Mouse (Mus musculus): ENCODE measurements around the gene F5. TPM values are rescaled to one million over a fixed set of nuclear protein-coding genes. Genes with fewer than 3 reads are reported as not detected.
A peak's percentile ranks its signal among the peaks of the same experiment; 100 is the strongest.

Gene F5
- polyA plus RNA-seq, 1 experiment from 2014 or later: 0.43 TPM

GRCm38 (mm10) chr1:164134101-164134500, 17.5 kb upstream of the F5 start:
- 68% methylated on average over 6 of the region's 6 CpGs for WGBS
- H3K4me3 ChIP-seq (replicated peaks): no peak overlapping the region
- H3K27ac ChIP-seq: no peak overlapping the region
- no peaks in the 10 kb centered on the region for H3K9me3 ChIP-seq
- no peak overlapping the region for H3K9ac ChIP-seq
- no peak for ATAC-seq
- H3K4me1 ChIP-seq (replicated peaks): no peaks in the 10 kb centered on the region
- no peak overlapping the region for H3K4me2 ChIP-seq (replicated peaks)
- no peaks in the 10 kb centered on the region for H3K27me3 ChIP-seq (replicated peaks)
- no peaks in the 10 kb centered on the region for H3K36me3 ChIP-seq

DNA sequence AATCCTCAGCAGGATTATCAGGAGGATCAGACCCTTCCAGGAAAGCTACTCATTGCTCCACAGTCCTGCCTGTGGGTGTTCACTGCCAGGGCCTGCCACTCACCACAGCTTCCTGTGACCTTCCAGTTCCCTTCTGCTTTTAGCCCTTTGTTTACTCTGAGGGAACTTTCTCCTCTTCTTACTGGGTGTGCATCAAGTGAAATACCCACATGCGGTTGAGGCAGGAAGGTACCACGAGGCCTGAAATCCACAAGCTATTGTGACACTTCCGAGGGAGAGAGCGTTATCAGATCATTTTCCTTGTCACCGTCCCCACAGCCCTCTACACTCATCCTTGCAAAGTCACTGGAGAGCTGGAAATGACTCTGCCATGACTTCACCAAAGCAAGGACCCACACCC, 16.3 kb upstream of the F5 start:
- no peaks in the 10 kb centered on the region for H3K36me3 ChIP-seq
- H3K4me3 ChIP-seq (replicated peaks): no peak overlapping the region
- no peak overlapping the region for H3K4me2 ChIP-seq (replicated peaks)
- no peaks in the 10 kb centered on the region for H3K4me1 ChIP-seq (replicated peaks)
- no peak overlapping the region for H3K9ac ChIP-seq
- H3K9me3 ChIP-seq: no peaks in the 10 kb centered on the region
- H3K27ac ChIP-seq: no peak overlapping the region
- 55% methylated on average over 5 of the region's 5 CpGs for WGBS
- ATAC-seq: no peak
- H3K27me3 ChIP-seq (replicated peaks): no peaks in the 10 kb centered on the region

DNA sequence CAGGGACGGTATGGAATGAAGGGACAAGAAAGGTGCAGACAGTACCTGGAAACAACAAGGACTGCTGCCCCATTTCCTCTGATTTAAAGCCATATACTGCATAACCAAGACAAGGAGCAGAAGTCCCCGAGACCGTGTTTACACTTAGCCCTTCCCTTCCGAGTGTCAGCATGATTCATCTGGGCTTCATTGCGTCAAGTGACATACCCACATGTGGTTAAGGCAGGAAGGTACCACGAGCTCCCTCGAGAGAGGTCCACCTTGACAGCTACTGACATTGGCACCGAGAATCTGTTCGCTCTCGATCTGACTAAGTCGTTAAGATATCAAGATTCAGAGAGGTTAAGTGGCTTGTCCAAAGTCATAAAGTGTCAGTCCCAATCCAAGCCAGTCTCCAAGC, 15.7 kb upstream of the F5 start:
- Histone ChIP-seq H3K4me2 (replicated peaks) (no peak overlapping the region), H3K4me1 (replicated peaks) (no peaks in the 10 kb centered on the region), H3K9me3 (no peaks in the 10 kb centered on the region), H3K36me3 (no peaks in the 10 kb centered on the region), H3K27ac (no peak overlapping the region), H3K27me3 (replicated peaks) (no peaks in the 10 kb centered on the region), H3K4me3 (replicated peaks) (no peak overlapping the region), H3K9ac (no peak overlapping the region)
- ATAC-seq: peak; percentile 43
- 31% methylated on average over 11 of the region's 11 CpGs for whole genome bisulfite sequencing

DNA sequence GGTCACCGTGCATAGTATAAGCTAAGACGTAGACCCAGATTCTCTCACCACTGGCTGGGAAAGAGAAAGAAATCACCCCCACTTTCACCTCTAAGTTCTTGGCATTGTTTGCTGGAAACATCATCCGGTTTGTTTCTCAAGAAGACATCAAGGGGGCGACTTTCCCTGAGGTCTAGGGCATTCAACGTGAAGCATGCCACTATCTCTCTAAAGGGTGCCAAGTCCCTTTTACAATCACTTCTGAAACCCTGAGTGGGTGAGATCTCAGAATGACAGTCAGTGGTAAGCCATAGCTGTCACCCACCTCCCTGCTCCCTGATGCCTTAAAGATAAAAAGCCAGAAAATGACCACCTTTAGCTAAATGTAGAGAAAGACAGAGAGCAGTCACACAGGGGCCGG, 15.0 kb upstream of the F5 start:
- Histone ChIP-seq H3K27me3 (replicated peaks) (no peaks in the 10 kb centered on the region), H3K4me2 (replicated peaks) (no peak overlapping the region)

GRCm38 (mm10) chr1:164138365-164139130, 13.1 kb upstream of the F5 start:
- ATAC-seq: peak; percentile 82
- H3K4me2 ChIP-seq (replicated peaks): no peak overlapping the region
- 6% methylated on average over 5 of the region's 5 CpGs for WGBS

More for the DNA sequence above, 15.0 kb upstream of the F5 start:
- Histone ChIP-seq H3K9ac (no peak overlapping the region), H3K27ac (no peak overlapping the region), H3K4me3 (replicated peaks) (no peak overlapping the region), H3K36me3 (no peaks in the 10 kb centered on the region), H3K9me3 (no peaks in the 10 kb centered on the region), H3K4me1 (replicated peaks) (no peaks in the 10 kb centered on the region)
- 68% methylated on average over 6 of the region's 6 CpGs for WGBS
- no peak for ATAC-seq

DNA sequence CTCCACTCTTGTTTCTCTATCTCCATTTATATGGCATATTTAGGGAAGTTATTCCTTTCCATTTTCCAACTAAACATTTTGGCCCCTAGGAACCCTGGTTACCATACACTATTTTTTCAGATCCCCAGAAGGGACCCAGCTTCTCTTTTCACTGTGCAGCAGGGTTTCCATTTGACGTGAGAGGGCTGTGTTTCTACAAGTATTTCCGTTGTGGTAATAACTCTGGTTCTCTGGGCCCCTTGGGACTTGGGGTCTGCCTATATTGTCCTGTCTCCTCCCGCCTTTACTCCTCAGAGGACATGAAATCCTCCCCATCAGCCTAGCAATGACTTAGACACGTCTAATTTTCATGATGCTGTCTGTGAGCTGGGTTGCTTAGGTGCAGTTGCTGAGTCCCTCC, 12.2 kb upstream of the F5 start:
- Histone ChIP-seq H3K9me3 (no peaks in the 10 kb centered on the region), H3K36me3 (no peaks in the 10 kb centered on the region), H3K4me1 (replicated peaks) (no peaks in the 10 kb centered on the region), H3K27ac (no peak overlapping the region), H3K27me3 (replicated peaks) (no peaks in the 10 kb centered on the region), H3K9ac (no peak overlapping the region), H3K4me2 (replicated peaks) (no peak overlapping the region), H3K4me3 (replicated peaks) (no peak overlapping the region)
- no peak for ATAC-seq
- WGBS: 68% methylated on average over 4 of the region's 4 CpGs

More at GRCm38 (mm10) chr1:164138365-164139130, 13.1 kb upstream of the F5 start:
- H3K36me3 ChIP-seq: no peaks in the 10 kb centered on the region
- H3K9ac ChIP-seq: no peak overlapping the region
- no peaks in the 10 kb centered on the region for H3K9me3 ChIP-seq
- H3K27ac ChIP-seq: no peak overlapping the region
- no peak overlapping the region for H3K4me3 ChIP-seq (replicated peaks)
- no peaks in the 10 kb centered on the region for H3K4me1 ChIP-seq (replicated peaks)
- H3K27me3 ChIP-seq (replicated peaks): no peaks in the 10 kb centered on the region

DNA sequence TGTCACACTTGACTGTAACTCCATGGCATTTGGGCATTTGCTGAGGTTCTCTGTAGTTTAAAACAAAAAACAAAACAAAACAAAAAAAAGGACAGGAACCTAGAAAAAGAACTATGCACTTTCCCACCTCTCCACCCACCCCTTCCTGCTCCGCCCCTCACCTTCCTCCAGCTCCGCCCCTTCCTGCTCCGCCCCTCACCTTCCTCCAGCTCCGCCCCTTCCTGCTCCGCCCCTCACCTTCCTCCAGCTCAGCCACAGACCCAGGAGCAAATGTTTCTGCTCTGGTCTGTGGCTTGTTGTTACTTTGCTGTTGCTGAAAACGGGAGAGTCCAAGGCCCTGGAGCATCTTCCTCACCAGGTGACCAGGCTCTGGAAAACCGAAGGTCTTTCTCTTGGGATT, 2.6 kb upstream of the F5 start:
- Histone ChIP-seq H3K9ac (no peak overlapping the region), H3K4me2 (replicated peaks) (no peak overlapping the region), H3K27ac (no peak overlapping the region), H3K9me3 (no peaks in the 10 kb centered on the region), H3K4me3 (replicated peaks) (no peak overlapping the region), H3K27me3 (replicated peaks) (no peaks in the 10 kb centered on the region), H3K36me3 (no peaks in the 10 kb centered on the region), H3K4me1 (replicated peaks) (0 out of 2 replicates have a peak, but pooled peaks cover 5% of the 10 kb centered on the region)
- no peak for ATAC-seq
- 97% methylated on average over 7 of the region's 7 CpGs for WGBS

GRCm38 (mm10) chr1:164152836-164153235, 1.2 kb downstream of the F5 start:
- H3K4me2 ChIP-seq (replicated peaks): no peak overlapping the region
- H3K27ac ChIP-seq: no peak overlapping the region
- H3K9me3 ChIP-seq: no peaks in the 10 kb centered on the region
- H3K36me3 ChIP-seq: no peaks in the 10 kb centered on the region
- 87% methylated on average over 5 of the region's 5 CpGs for WGBS
- 0 out of 2 replicates have a peak, but pooled peaks cover 5% of the 10 kb centered on the region for H3K4me1 ChIP-seq (replicated peaks)
- ATAC-seq: no peak
- no peak overlapping the region for H3K4me3 ChIP-seq (replicated peaks)
- H3K27me3 ChIP-seq (replicated peaks): no peaks in the 10 kb centered on the region
- H3K9ac ChIP-seq: no peak overlapping the region

DNA sequence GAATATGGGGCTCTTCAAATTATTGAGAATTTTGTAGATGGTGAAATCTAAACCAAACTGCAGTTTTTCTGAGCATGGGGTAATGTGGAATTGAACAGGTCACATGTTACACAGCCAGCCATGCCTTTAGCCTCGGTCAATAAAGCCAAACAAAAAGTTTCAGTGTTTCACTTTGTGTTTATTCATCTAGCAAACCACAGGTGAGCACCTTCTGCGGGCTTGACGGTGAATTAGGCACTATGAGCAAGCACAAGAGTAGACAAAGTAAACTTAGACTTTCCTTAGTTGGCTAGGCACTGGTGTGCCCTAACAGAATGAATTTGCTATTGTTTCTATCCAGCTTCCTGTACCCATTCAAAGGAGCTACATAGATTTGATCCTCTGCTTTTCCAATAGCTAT, 3.3 kb downstream of the F5 start:
- ATAC-seq: no peak
- H3K9me3 ChIP-seq: no peaks in the 10 kb centered on the region
- no peaks in the 10 kb centered on the region for H3K27me3 ChIP-seq (replicated peaks)
- H3K27ac ChIP-seq: no peak overlapping the region
- H3K36me3 ChIP-seq: no peaks in the 10 kb centered on the region
- WGBS: 72% methylated on average over 3 of the region's 3 CpGs
- no peak overlapping the region for H3K4me2 ChIP-seq (replicated peaks)
- H3K9ac ChIP-seq: no peak overlapping the region
- H3K4me3 ChIP-seq (replicated peaks): no peak overlapping the region
- H3K4me1 ChIP-seq (replicated peaks): 0 out of 2 replicates have a peak, but pooled peaks cover 5% of the 10 kb centered on the region

DNA sequence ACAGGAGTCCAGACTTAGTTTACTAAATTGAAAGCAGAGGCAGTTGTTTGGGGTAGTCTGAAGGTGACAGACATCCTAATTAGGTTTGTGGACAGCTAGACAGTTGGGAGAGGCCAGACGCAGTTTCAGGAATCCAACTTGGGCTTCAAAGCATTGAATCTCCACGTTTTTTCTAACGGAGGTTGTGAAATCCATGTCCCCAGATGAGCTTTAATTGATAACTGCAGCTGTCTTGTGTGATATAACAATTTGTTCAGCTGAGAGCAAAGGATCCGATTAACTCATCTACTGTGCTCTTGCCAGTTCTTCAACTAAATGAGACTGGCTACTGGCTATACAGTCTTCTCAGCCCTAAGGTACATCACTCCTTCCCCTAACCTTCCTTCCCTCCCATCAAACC, 6.9 kb downstream of the F5 start:
- no peak for ATAC-seq
- Histone ChIP-seq H3K4me1 (replicated peaks) (no peaks in the 10 kb centered on the region), H3K9ac (no peak overlapping the region), H3K9me3 (no peaks in the 10 kb centered on the region), H3K27me3 (replicated peaks) (no peaks in the 10 kb centered on the region), H3K4me2 (replicated peaks) (no peak overlapping the region), H3K36me3 (no peaks in the 10 kb centered on the region), H3K27ac (no peak overlapping the region), H3K4me3 (replicated peaks) (no peak overlapping the region)
- 72% methylated on average over 4 of the region's 4 CpGs for WGBS

- Histone ChIP-seq H3K9ac (no peak overlapping the region), H3K4me1 (replicated peaks) (no peaks in the 10 kb centered on the region), H3K9me3 (no peaks in the 10 kb centered on the region), H3K4me2 (replicated peaks) (no peak overlapping the region), H3K27me3 (replicated peaks) (no peaks in the 10 kb centered on the region), H3K27ac (no peak overlapping the region), H3K36me3 (no peaks in the 10 kb centered on the region), H3K4me3 (replicated peaks) (no peak overlapping the region)
- 87% methylated on average over 2 of the region's 2 CpGs for WGBS
- no peak for ATAC-seq
These were observed 8.1 kb downstream of the F5 start for GRCm38 (mm10) chr1:164159781-164160180.

DNA sequence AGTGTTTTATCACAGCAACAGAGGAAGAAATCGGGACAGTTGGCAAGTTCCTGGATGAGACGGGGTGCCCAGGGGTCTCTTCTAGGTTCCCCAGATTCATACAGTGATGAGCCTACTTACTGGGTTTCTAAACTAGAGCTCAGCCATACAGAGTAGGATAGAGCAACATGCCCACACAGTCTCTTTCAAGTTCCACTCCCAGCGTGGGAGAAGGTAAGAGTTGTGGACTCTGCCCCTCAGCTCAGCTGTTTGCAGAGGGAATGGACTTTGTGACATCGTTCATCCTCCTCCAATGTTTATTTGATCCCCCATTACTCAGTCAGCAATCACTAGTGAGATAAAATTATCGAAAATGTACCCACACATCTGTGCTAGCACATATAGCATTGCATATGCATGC, 11.1 kb downstream of the F5 start:
- H3K4me3 ChIP-seq (replicated peaks): no peak overlapping the region
- no peak overlapping the region for H3K9ac ChIP-seq
- H3K4me2 ChIP-seq (replicated peaks): no peak overlapping the region
- no peaks in the 10 kb centered on the region for H3K27me3 ChIP-seq (replicated peaks)
- ATAC-seq: peak; percentile 87
- no peaks in the 10 kb centered on the region for H3K4me1 ChIP-seq (replicated peaks)
- WGBS: 62% methylated on average over 5 of the region's 5 CpGs
- no peaks in the 10 kb centered on the region for H3K9me3 ChIP-seq
- no peak overlapping the region for H3K27ac ChIP-seq
- no peaks in the 10 kb centered on the region for H3K36me3 ChIP-seq

GRCm38 (mm10) chr1:164168818-164169217, 17.2 kb downstream of the F5 start:
- no peak overlapping the region for H3K9ac ChIP-seq
- no peak for ATAC-seq
- 72% methylated on average over 4 of the region's 4 CpGs for WGBS
- no peak overlapping the region for H3K27ac ChIP-seq
- H3K9me3 ChIP-seq: no peaks in the 10 kb centered on the region
- H3K4me3 ChIP-seq (replicated peaks): no peak overlapping the region
- no peak overlapping the region for H3K4me2 ChIP-seq (replicated peaks)
- no peaks in the 10 kb centered on the region for H3K4me1 ChIP-seq (replicated peaks)
- no peaks in the 10 kb centered on the region for H3K36me3 ChIP-seq
- no peaks in the 10 kb centered on the region for H3K27me3 ChIP-seq (replicated peaks)
